Mouse (Mus musculus) liver, embryonic 15.5 days (tissue): ENCODE results near the gene Ascl2. TPM values are rescaled to one million over a fixed set of nuclear protein-coding genes. Genes with fewer than 3 reads are reported as not detected.

Experiments
- polyA plus RNA-seq: library from polyadenylated mRNA; unstranded; fragments of >200 nt; fragmentation: Nextera tagmentation; extraction: Ambion mirVana; gene quantifications from 2 replicates; pipeline ENCODE4 v1.2.1, GENCODE M21; 2015

Ascl2 gene
- polyA plus RNA-seq, 1 experiment from 2014 or later: 0.25 TPM

Other genes starting within 250 kb of the Ascl2 start
- gene Ins2, start 225.9 kb downstream of the Ascl2 start, polyA plus RNA-seq: 2.2 and 2.8 TPM in 2 replicates
- 0.09 and 0.16 TPM in 2 replicates for gene Th, start 38.1 kb downstream of the Ascl2 start, polyA plus RNA-seq
- 80.3 and 82.2 TPM in 2 replicates for gene Tspan32, start 35.8 kb upstream of the Ascl2 start, polyA plus RNA-seq
- 132 and 141 TPM in 2 replicates for gene Cd81, start 83.5 kb upstream of the Ascl2 start, polyA plus RNA-seq
- gene Tssc4, start 100.0 kb upstream of the Ascl2 start, polyA plus RNA-seq: 38.5 and 44.2 TPM in 2 replicates
- 0.43 and 0.91 TPM in 2 replicates for gene Trpm5, start 125.4 kb upstream of the Ascl2 start, polyA plus RNA-seq
- gene Kcnq1, start 137.1 kb upstream of the Ascl2 start, polyA plus RNA-seq: 0.31 and 0.91 TPM in 2 replicates